Mouse (Mus musculus) erythroblast, embryonic 14.5 days (primary cell): ENCODE data around the gene Rab37.

Experiments
- GATA1 ChIP-seq: IDR thresholded peaks from 2 replicates; pipeline ENCODE4 v1.6.1; 2012; ENCODE audit warnings: low read length, inconsistent platforms, mixed read lengths
- TAL1 ChIP-seq: IDR thresholded peaks from 3 replicates; pipeline ENCODE4 v1.6.1; 2012; ENCODE audit warnings: low read length, inconsistent platforms, mixed read lengths

GRCm38 (mm10) chr11:115194693-115195092 is 103.5 kb downstream of the Rab37 start:
- TF ChIP-seq TAL1 (no peak), GATA1 (no peak)
